Mouse (Mus musculus): ENCODE measurements around the gene Tmtc4.

DNA sequence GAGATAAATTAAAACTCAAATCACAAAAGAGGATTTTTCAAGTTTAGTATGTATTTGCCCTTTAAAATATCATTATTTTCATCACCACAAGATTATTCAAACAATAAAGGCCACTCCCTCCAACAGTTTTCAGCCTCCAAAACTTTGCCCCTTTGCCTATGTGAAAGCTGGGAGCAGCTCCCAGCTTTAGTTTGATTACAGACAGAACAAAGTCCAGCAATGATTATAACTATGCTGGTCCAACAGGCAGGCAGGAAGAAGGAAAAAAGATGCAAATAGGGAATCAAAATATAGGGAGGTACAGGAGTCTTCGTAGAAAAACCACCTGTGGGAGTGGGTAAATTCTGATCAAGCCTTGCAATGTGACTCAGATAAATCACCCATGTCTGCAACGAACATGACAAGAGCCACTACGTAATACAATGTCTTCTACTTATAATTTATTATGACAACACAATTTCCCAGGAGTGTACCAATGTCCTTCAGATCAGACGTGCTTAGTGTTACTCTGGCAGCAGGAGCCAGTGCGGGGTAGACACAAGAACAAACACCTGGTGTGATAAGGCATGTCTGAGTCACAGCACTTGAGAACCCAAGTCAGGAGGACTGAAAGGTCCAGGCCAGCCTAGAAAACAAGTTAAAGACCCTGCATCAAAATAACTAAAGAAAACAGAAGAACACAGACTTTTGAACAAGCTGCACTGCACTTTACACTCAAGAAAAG, 74.3 kb downstream of the Tmtc4 start:
- TF ChIP-seq CTCF (IDR thresholded peaks at IDR 0.05) (no peak), EP300 (IDR thresholded peaks at IDR 0.05) (peak; percentile 60; the same call in 1 of the 2 replicates)

All from lung, postnatal 0 days (tissue).